Mouse (Mus musculus): ENCODE results near the gene Armc7.
"Not testable (repeated sequence)": the region's sequence is repeated elsewhere in the genome, so short reads cannot be mapped to it uniquely, and the experiment has no call there.

DNA sequence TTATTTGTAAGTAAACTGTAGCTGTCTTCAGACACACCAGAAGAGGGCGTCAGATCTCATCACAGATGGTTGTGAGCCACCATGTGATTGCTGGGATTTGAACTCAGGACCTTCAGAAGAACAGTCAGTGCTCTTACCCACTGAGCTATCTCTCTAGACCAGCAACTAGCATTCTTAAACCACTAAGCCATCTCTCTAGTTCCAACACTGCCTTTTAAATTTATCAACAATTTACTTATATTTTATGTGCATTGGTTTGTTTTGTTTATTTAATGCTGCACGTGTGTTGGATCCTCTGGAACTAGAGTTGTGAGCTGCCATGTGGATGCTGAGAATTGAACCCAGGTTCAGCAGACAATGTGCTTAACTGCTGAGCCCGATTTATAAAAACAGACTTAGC lies 51.0 kb downstream of the Armc7 start:
- not testable (repeated sequence) for TF ChIP-seq EP300 (IDR thresholded peaks at IDR 0.05; ENCODE audit: insufficient read depth, low read depth, low read length); CTCF (IDR thresholded peaks at IDR 0.05); POLR2A (IDR thresholded peaks at IDR 0.05; ENCODE audit: insufficient read depth, low read depth, low read length)
